Mouse (Mus musculus): ENCODE results near the gene Eya2. TPM values are rescaled to one million over a fixed set of nuclear protein-coding genes. Genes with fewer than 3 reads are reported as not detected.

Eya2 gene
- polyA plus RNA-seq, 2 experiments = 18.8 to 32.6 TPM

DNA sequence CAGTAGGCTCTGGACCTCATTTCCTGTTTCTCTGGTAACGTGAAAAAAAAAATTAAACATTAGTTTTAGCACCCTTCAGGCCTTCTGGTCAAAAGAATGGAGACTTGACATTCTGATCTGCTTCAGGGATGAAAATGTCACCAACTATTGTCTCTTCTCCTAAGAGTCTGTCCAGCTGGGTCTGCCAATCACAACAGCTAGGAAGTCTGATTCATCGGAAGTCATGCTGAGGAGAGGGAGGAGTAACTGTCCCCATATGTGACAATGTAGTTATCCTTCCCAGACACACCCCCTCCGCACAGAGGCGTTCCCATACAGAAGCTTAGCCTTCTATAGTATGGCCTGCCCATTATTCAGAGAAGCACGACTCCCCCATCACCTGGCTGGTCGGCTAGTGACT is 25.9 kb upstream of the Eya2 start:
- DNase-seq (ENCODE audit: low spot score) (no peak), ATAC-seq (ENCODE audit: low FRiP score, low read depth) (no peak)
- 70% methylated on average over 6 of the region's 6 CpGs for WGBS
- no peak overlapping the region for H3K9ac ChIP-seq (ENCODE audit: low read depth, low read length, severe bottlenecking)
- no peak overlapping the region for H3K27ac ChIP-seq (replicated peaks; ENCODE audit: low read depth, low read length)
- TF ChIP-seq POLR2A (IDR thresholded peaks at IDR 0.05; ENCODE audit: borderline replicate concordance, extremely low read depth, insufficient read depth, insufficient read length) = no peak
- peaks cover 14% of the 10 kb centered on the region for H3K4me1 ChIP-seq (ENCODE audit: control insufficient read depth, insufficient read depth, low read length)
- H3K27me3 ChIP-seq (ENCODE audit: control insufficient read depth, insufficient read depth, low read length) = peaks cover 8% of the 10 kb centered on the region
- H3K4me2 ChIP-seq (replicated peaks; ENCODE audit: low read depth, low read length, severe bottlenecking) = no peak overlapping the region
- H3K4me3 ChIP-seq (replicated peaks; ENCODE audit: low read length) = no peak overlapping the region
- H3K9me3 ChIP-seq (ENCODE audit: control insufficient read depth, low read length) = no peaks in the 10 kb centered on the region
- no peaks in the 10 kb centered on the region for H3K36me3 ChIP-seq (ENCODE audit: control insufficient read depth, insufficient read depth, low read length)

DNA sequence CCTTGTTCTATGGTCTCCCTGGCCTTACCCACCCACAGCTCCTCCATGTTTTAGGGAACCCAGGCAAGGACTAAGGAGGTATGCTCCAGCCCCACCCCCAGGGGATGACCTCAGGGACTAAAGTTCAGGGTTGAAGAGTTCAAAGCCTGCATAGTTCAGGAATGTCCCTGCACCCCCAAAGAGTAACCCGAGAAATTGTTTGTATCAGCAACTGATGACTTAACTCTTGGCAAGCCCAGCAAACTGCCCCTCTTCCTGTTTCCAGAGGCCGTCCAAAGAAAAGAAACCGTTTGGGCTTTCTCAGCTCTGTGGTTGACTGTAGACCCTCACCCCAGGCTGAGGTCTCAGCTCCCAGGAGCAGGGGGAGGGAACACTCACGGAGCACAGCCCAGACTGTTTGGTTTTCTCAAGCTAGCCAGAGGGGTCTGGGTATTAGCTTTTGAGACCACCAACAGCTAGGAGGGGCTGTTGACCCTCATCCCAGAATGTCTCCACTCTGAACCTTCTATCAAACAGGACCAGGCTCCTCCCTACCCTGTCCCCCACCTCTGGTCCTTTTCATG is 23.5 kb upstream of the Eya2 start:
- ATAC-seq (ENCODE audit: low FRiP score, low read depth) (peak; percentile 60; the same call in 1 of the 2 replicates), DNase-seq (ENCODE audit: low spot score) (peak; percentile 38)
- TF ChIP-seq POLR2A (IDR thresholded peaks at IDR 0.05; ENCODE audit: borderline replicate concordance, extremely low read depth, insufficient read depth, insufficient read length) = no peak
- 27% methylated on average over 4 of the region's 4 CpGs for WGBS
- no peak overlapping the region for H3K27ac ChIP-seq (replicated peaks; ENCODE audit: low read depth, low read length)
- H3K4me1 ChIP-seq (ENCODE audit: control insufficient read depth, insufficient read depth, low read length) = peaks cover 14% of the 10 kb centered on the region
- H3K9me3 ChIP-seq (ENCODE audit: control insufficient read depth, low read length) = no peaks in the 10 kb centered on the region
- no peaks in the 10 kb centered on the region for H3K27me3 ChIP-seq (ENCODE audit: control insufficient read depth, insufficient read depth, low read length)
- H3K4me3 ChIP-seq (replicated peaks; ENCODE audit: low read length) = no peak overlapping the region
- no peak overlapping the region for H3K9ac ChIP-seq (ENCODE audit: low read depth, low read length, severe bottlenecking)
- no peak overlapping the region for H3K4me2 ChIP-seq (replicated peaks; ENCODE audit: low read depth, low read length, severe bottlenecking)
- no peaks in the 10 kb centered on the region for H3K36me3 ChIP-seq (ENCODE audit: control insufficient read depth, insufficient read depth, low read length)

DNA sequence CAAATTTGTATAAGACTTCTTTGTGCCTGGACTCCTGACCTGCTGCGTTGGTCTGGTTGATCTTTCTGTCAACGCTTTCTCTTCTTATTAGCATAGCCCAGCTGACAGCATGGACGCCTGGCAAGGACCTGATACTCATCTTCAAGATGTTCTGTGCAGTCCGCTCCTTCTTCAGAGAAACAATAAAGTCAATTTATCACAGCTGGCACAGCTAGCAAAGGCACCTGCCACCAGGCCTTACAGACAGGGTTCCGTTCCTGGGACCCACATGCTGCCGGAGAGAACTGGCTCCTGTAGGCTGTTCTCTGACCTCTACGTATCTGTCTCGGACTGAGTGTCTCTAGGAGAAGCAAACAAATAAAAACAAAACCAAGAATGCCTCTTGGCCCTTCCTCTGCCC is 11.8 kb upstream of the Eya2 start:
- DNase-seq (ENCODE audit: low spot score) = no peak
- Histone ChIP-seq H3K36me3 (ENCODE audit: control insufficient read depth, insufficient read depth, low read length) (no peaks in the 10 kb centered on the region), H3K9me3 (ENCODE audit: control insufficient read depth, low read length) (no peaks in the 10 kb centered on the region), H3K4me3 (replicated peaks; ENCODE audit: low read length) (no peak overlapping the region), H3K9ac (ENCODE audit: low read depth, low read length, severe bottlenecking) (no peak overlapping the region), H3K27ac (replicated peaks; ENCODE audit: low read depth, low read length) (no peak overlapping the region), H3K4me1 (ENCODE audit: control insufficient read depth, insufficient read depth, low read length) (no peaks in the 10 kb centered on the region), H3K27me3 (ENCODE audit: control insufficient read depth, insufficient read depth, low read length) (no peaks in the 10 kb centered on the region), H3K4me2 (replicated peaks; ENCODE audit: low read depth, low read length, severe bottlenecking) (no peak overlapping the region)
- ATAC-seq (ENCODE audit: low FRiP score, low read depth) = no peak
- TF ChIP-seq POLR2A (IDR thresholded peaks at IDR 0.05; ENCODE audit: borderline replicate concordance, extremely low read depth, insufficient read depth, insufficient read length) = no peak
- 69% methylated on average over 8 of the region's 8 CpGs for WGBS

DNA sequence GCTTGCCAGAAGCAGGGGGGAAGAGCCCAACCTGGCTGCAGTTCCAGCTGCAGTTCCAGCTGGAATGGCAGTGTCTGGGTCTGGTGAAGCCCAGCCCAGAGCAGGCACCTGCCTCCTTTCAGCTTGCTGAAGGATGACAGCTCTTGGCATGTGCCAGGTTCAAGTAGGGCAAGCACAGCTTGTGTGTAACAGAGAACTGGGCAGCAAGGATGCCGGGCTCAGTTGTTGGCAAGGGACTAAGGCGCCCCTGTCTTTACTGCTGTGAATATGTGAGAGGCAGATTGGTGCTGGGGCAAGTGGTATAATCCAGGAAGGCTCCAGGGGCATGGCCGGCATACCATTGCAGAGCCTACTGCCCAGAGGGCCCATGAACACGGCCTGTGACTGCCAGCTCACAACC is 11.3 kb upstream of the Eya2 start:
- no peak for ATAC-seq (ENCODE audit: low FRiP score, low read depth)
- Histone ChIP-seq H3K4me3 (replicated peaks; ENCODE audit: low read length) (no peak overlapping the region), H3K36me3 (ENCODE audit: control insufficient read depth, insufficient read depth, low read length) (no peaks in the 10 kb centered on the region), H3K9ac (ENCODE audit: low read depth, low read length, severe bottlenecking) (no peak overlapping the region), H3K9me3 (ENCODE audit: control insufficient read depth, low read length) (no peaks in the 10 kb centered on the region), H3K4me1 (ENCODE audit: control insufficient read depth, insufficient read depth, low read length) (no peaks in the 10 kb centered on the region), H3K27ac (replicated peaks; ENCODE audit: low read depth, low read length) (no peak overlapping the region), H3K27me3 (ENCODE audit: control insufficient read depth, insufficient read depth, low read length) (no peaks in the 10 kb centered on the region), H3K4me2 (replicated peaks; ENCODE audit: low read depth, low read length, severe bottlenecking) (no peak overlapping the region)
- TF ChIP-seq POLR2A (IDR thresholded peaks at IDR 0.05; ENCODE audit: borderline replicate concordance, extremely low read depth, insufficient read depth, insufficient read length) = no peak
- WGBS = 50% methylated on average over 4 of the region's 4 CpGs
- DNase-seq (ENCODE audit: low spot score) = no peak

DNA sequence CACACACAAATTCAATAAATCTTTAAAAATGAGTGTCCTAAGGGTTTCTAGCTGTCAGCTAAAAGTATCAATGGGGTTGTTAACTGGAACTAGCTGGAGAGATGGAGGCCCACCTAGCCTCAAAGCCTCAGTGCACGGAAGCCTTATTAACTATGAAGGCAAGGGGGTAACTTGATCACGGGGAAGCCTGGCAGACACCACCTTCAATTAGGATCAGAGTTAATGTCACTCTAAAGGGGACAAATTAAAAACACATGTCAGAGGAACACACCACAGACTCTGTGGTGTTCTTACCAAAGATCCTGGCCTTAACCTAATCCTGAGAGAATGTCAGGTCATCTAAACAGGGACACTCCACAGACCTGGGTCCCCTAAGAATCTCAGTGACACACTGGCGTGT is 10.3 kb upstream of the Eya2 start:
- H3K9me3 ChIP-seq (ENCODE audit: control insufficient read depth, low read length) = no peaks in the 10 kb centered on the region
- no peaks in the 10 kb centered on the region for H3K4me1 ChIP-seq (ENCODE audit: control insufficient read depth, insufficient read depth, low read length)
- DNase-seq (ENCODE audit: low spot score) (no peak), ATAC-seq (ENCODE audit: low FRiP score, low read depth) (no peak)
- no peak overlapping the region for H3K9ac ChIP-seq (ENCODE audit: low read depth, low read length, severe bottlenecking)
- no peaks in the 10 kb centered on the region for H3K27me3 ChIP-seq (ENCODE audit: control insufficient read depth, insufficient read depth, low read length)
- WGBS = 32% methylated on average over 3 of the region's 3 CpGs
- no peak overlapping the region for H3K4me3 ChIP-seq (replicated peaks; ENCODE audit: low read length)
- no peak for TF ChIP-seq POLR2A (IDR thresholded peaks at IDR 0.05; ENCODE audit: borderline replicate concordance, extremely low read depth, insufficient read depth, insufficient read length)
- H3K4me2 ChIP-seq (replicated peaks; ENCODE audit: low read depth, low read length, severe bottlenecking) = no peak overlapping the region
- no peak overlapping the region for H3K27ac ChIP-seq (replicated peaks; ENCODE audit: low read depth, low read length)
- H3K36me3 ChIP-seq (ENCODE audit: control insufficient read depth, insufficient read depth, low read length) = no peaks in the 10 kb centered on the region

DNA sequence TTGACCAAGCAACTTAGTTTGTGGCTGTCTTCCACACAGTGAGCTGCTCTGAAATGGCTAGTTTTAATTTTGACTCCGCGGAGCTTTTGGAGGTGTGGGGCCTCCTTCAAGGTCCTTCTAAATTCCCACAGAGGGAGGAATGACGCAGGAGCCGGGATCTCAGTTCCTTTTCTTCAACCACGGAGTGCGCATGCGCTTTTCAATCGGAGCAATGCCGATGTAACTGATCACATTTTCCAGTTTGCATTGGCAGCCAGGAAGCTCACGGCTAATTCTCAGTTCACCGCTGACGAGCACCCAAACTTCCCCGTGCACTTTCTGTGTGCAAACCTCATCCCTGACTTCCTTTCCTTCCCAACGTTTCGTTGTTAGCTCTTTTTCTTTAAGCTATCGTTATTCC is 4.1 kb upstream of the Eya2 start:
- Histone ChIP-seq H3K9ac (ENCODE audit: low read depth, low read length, severe bottlenecking) (no peak overlapping the region), H3K9me3 (ENCODE audit: control insufficient read depth, low read length) (no peaks in the 10 kb centered on the region), H3K4me2 (replicated peaks; ENCODE audit: low read depth, low read length, severe bottlenecking) (no peak overlapping the region), H3K4me1 (ENCODE audit: control insufficient read depth, insufficient read depth, low read length) (peaks cover 6% of the 10 kb centered on the region; the same call in 1 of the 2 replicates), H3K27ac (replicated peaks; ENCODE audit: low read depth, low read length) (no peak overlapping the region), H3K4me3 (replicated peaks; ENCODE audit: low read length) (no peak overlapping the region), H3K36me3 (ENCODE audit: control insufficient read depth, insufficient read depth, low read length) (no peaks in the 10 kb centered on the region), H3K27me3 (ENCODE audit: control insufficient read depth, insufficient read depth, low read length) (peaks cover 19% of the 10 kb centered on the region)
- WGBS = 78% methylated on average over 16 of the region's 16 CpGs
- no peak for DNase-seq (ENCODE audit: low spot score)
- no peak for TF ChIP-seq POLR2A (IDR thresholded peaks at IDR 0.05; ENCODE audit: borderline replicate concordance, extremely low read depth, insufficient read depth, insufficient read length)
- no peak for ATAC-seq (ENCODE audit: low FRiP score, low read depth)
